Mouse (Mus musculus): Measurements from ENCODE around the gene Gosr2. TPM values are rescaled to one million over a fixed set of nuclear protein-coding genes. Genes with fewer than 3 reads are reported as not detected.
A peak's percentile ranks its signal among the peaks of the same experiment; 100 is the strongest.

Gene Gosr2
- 95.6 and 97.5 TPM in 2 replicates for polyA plus RNA-seq (2015; fragmentation: Nextera tagmentation; extraction: Ambion mirVana)

DNA sequence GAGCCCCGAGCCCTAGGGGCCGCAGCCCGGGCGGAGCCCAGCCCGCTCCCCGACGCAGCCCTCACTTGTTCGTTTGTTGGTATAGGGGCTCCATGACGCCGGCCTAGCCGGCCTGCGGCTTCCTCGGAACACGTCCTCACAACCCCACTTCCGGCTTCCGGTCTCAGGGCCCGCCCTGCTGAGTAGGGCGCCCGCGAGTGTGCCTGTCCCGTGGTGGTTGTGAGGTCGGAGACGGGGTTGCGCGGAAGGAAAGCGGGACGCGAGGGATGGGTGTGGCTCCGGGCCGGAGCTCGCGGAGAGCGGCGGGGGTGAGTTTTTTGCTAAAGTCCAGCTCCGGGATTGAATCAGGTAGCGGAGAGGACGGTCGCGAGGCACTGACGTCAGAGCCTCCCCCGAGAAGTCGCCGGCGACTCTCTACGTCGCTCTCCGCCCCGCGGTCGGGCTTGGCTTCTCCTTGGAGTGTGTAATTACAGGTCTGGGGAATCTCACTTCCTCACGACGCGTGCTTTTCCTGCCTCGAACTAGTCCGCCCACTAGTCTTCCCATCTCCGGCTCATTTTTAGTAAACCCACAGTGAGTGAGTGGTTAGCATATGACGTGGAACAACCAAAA is at the start of gene Gosr2:
Gosr2 (minus strand) TSS at position 334 of the 612 bp plus-strand sequence.
- WGBS: under 1% methylated on average over 57 of the region's 57 CpGs
- ATAC-seq: peak; percentile 98
- Histone ChIP-seq H3K4me2 (ENCODE audit: low read length) (peak within 1 kb of the TSS; percentile 67), H3K27ac (ENCODE audit: low read depth, low read length) (peak within 1 kb of the TSS; percentile 98), H3K36me3 (ENCODE audit: control insufficient read depth, insufficient read depth, low read length) (no peaks in the 10 kb centered on the region), H3K4me1 (ENCODE audit: control insufficient read depth, insufficient read depth, low read depth, low read length) (peaks cover 7% of the 10 kb centered on the region), H3K27me3 (replicated peaks; ENCODE audit: control insufficient read depth, insufficient read depth, low read length) (no peaks in the 10 kb centered on the region), H3K9me3 (ENCODE audit: control insufficient read depth, low read length) (no peaks in the 10 kb centered on the region), H3K9ac (ENCODE audit: low read depth, low read length) (peak within 1 kb of the TSS; percentile 88), H3K4me3 (ENCODE audit: low read length) (peak within 1 kb of the TSS; percentile 81)

DNA sequence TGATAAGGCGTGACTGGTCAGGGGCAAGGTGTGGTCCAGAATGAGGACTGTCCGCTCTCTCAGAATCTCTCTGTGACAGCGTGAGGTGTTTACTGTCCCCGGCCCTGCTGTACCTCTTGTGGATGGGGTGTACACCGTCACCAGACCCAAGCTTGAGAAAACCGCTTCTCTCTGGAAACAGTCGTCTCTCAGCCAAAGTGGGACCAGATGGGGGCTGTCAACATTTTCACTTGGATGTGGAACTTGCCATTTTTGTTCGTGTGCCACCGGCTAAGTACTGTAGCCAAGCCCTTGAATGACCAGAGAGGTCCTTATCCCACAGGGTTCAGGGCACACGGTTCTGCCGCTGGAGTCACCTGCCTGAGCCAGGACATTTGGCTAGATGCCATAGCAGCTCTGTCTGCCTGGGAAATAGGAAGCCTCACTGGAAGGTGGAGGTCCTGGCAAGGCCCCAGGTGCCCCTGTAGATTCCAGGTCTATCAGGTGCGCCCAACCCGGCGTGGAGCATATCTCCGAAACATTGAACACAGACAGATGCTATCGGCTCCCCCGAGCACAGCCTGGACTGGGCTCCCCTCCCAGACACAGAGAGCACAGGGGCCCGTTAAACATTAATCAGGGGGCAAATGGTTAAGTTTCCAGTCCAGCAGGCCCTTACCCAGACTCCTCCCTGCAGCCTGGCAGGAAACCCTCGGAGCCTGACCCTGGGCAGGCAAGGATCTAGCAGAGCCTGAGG is 37.5 kb upstream of the Gosr2 start:
- Histone ChIP-seq H3K4me1 (ENCODE audit: control insufficient read depth, insufficient read depth, low read depth, low read length) (no peaks in the 10 kb centered on the region), H3K27me3 (replicated peaks; ENCODE audit: control insufficient read depth, insufficient read depth, low read length) (no peaks in the 10 kb centered on the region), H3K4me2 (ENCODE audit: low read length) (no peak overlapping the region), H3K4me3 (ENCODE audit: low read length) (no peak overlapping the region), H3K9ac (ENCODE audit: low read depth, low read length) (no peak overlapping the region), H3K36me3 (ENCODE audit: control insufficient read depth, insufficient read depth, low read length) (no peaks in the 10 kb centered on the region), H3K27ac (ENCODE audit: low read depth, low read length) (no peak overlapping the region), H3K9me3 (ENCODE audit: control insufficient read depth, low read length) (no peaks in the 10 kb centered on the region)
- WGBS: 67% methylated on average over 19 of the region's 19 CpGs
- no peak for ATAC-seq

DNA sequence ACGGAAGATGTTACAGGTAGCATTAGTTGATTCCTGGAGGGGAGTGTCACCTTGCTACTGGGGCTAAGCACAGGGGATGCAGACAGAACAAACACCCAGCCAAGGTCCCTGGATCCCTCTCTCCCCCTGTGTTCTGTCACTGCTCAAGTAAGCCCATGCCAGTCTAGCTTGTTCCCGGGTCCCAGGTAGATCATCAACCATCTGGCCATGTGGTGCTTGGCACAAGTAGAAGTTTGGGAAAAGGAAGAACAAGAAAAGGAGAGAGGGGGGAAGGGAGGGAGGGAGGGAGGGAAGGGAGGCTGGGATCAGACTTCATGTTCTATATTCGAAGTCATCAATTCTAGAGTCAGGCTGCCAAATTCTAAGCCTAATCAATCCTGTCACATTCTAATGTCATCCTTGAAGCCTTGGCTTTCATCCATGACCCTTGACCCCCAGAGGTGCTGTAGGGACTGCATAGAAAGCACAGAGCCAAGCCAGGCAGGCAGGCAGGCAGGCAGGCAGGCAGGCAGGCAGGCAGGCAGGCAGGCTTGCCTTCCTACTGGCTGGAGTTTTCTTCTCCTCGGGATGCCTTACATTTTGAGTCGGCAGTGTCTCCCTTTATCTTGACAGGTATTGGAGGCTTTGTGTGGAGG is 36.8 kb upstream of the Gosr2 start:
- H3K9me3 ChIP-seq (ENCODE audit: control insufficient read depth, low read length): no peaks in the 10 kb centered on the region
- no peak for ATAC-seq
- H3K9ac ChIP-seq (ENCODE audit: low read depth, low read length): no peak overlapping the region
- no peak overlapping the region for H3K4me2 ChIP-seq (ENCODE audit: low read length)
- 65% methylated on average over 5 of the region's 5 CpGs for WGBS
- no peaks in the 10 kb centered on the region for H3K27me3 ChIP-seq (replicated peaks; ENCODE audit: control insufficient read depth, insufficient read depth, low read length)
- H3K4me3 ChIP-seq (ENCODE audit: low read length): no peak overlapping the region
- H3K4me1 ChIP-seq (ENCODE audit: control insufficient read depth, insufficient read depth, low read depth, low read length): no peaks in the 10 kb centered on the region
- H3K36me3 ChIP-seq (ENCODE audit: control insufficient read depth, insufficient read depth, low read length): no peaks in the 10 kb centered on the region
- H3K27ac ChIP-seq (ENCODE audit: low read depth, low read length): no peak overlapping the region

DNA sequence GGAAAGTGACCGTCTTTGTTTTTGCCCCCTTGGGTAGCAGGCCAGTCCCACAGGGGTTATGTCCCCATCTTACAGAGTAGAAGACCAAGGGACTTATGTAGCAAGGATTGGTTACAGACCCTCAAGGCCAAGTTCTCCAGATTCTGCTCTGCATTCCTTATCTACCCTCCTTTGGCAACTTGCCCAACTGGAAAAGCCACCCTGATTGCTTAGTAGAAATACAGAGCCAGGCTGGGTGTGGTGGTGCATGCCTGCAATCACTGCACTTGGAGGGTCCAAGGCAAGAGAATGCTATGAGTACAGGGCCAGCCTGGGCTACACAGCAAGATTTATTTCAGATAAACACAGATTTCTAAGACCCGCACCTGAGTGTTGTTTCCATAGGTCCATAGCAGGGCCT is 36.3 kb upstream of the Gosr2 start:
- 100% methylated on average over 2 of the region's 2 CpGs for WGBS
- no peak overlapping the region for H3K9ac ChIP-seq (ENCODE audit: low read depth, low read length)
- H3K4me2 ChIP-seq (ENCODE audit: low read length): no peak overlapping the region
- no peak for ATAC-seq
- no peak overlapping the region for H3K4me3 ChIP-seq (ENCODE audit: low read length)
- H3K36me3 ChIP-seq (ENCODE audit: control insufficient read depth, insufficient read depth, low read length): no peaks in the 10 kb centered on the region
- H3K9me3 ChIP-seq (ENCODE audit: control insufficient read depth, low read length): no peaks in the 10 kb centered on the region
- H3K4me1 ChIP-seq (ENCODE audit: control insufficient read depth, insufficient read depth, low read depth, low read length): no peaks in the 10 kb centered on the region
- no peaks in the 10 kb centered on the region for H3K27me3 ChIP-seq (replicated peaks; ENCODE audit: control insufficient read depth, insufficient read depth, low read length)
- H3K27ac ChIP-seq (ENCODE audit: low read depth, low read length): no peak overlapping the region

DNA sequence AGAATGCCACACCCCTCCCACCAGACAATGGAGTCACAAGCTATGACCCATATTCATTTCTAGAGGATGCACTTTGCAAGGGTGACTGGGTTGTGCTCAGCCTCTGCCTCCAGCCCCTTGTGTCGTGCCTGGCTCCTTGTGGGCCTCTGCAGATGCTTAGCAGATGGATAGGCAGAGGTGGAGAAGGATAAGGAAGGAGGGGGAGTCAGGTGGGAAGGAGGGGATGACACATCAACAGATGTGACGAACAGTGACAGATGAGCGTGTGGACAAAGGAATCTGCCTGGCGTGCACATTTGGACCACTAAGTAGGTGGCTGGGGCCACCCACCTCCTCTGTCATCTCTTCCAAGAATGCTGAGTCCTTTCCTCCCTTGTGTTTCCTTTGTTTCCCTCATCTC is 35.4 kb upstream of the Gosr2 start:
- Histone ChIP-seq H3K36me3 (ENCODE audit: control insufficient read depth, insufficient read depth, low read length) (no peaks in the 10 kb centered on the region), H3K9me3 (ENCODE audit: control insufficient read depth, low read length) (no peaks in the 10 kb centered on the region), H3K4me1 (ENCODE audit: control insufficient read depth, insufficient read depth, low read depth, low read length) (no peaks in the 10 kb centered on the region), H3K9ac (ENCODE audit: low read depth, low read length) (no peak overlapping the region), H3K4me2 (ENCODE audit: low read length) (no peak overlapping the region), H3K4me3 (ENCODE audit: low read length) (no peak overlapping the region), H3K27ac (ENCODE audit: low read depth, low read length) (no peak overlapping the region), H3K27me3 (replicated peaks; ENCODE audit: control insufficient read depth, insufficient read depth, low read length) (no peaks in the 10 kb centered on the region)
- ATAC-seq: no peak
- WGBS: 56% methylated on average over 4 of the region's 4 CpGs

DNA sequence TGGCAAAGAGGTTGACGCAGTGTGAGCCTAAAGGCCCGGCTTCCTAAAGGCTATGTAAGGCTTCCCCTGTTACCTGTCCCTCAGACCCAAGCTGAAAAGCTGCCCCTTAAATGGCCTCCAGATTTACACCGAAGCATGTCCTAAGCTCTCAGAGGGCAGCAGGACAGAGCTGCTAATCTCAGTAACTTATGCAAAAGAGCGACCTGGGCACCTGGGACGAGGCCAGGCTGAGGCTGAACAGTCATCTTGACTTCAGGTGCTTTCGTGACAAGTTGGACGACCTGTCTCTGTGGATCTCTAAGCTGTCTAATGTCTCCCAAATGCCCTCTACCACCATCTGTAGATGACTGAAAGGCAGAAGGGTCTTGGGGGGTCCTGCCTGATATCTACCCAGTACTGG is 34.6 kb upstream of the Gosr2 start:
- no peak for ATAC-seq

DNA sequence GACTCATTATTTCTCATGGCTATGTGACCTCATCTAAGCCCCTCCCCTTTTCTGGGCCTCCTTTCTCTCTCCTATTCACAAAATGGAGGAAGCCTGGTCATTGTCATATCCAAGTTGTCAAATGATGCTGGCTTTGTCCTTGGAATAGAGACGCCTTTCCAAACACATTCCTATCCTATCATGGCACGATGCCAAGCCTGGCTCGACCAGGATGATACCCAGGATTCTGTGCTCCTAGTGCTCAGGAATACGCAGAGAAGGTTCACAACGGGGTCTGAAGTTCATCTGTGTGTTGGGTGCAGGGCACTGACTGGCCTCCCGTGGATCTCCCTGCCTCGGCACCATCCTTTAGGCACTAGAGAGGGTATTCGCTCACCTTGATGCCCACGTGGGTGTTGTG is 33.9 kb upstream of the Gosr2 start:
- no peaks in the 10 kb centered on the region for H3K36me3 ChIP-seq (ENCODE audit: control insufficient read depth, insufficient read depth, low read length)
- H3K27me3 ChIP-seq (replicated peaks; ENCODE audit: control insufficient read depth, insufficient read depth, low read length): no peaks in the 10 kb centered on the region
- ATAC-seq: no peak
- H3K9ac ChIP-seq (ENCODE audit: low read depth, low read length): no peak overlapping the region
- no peaks in the 10 kb centered on the region for H3K9me3 ChIP-seq (ENCODE audit: control insufficient read depth, low read length)
- no peak overlapping the region for H3K4me3 ChIP-seq (ENCODE audit: low read length)
- 79% methylated on average over 9 of the region's 9 CpGs for WGBS
- H3K4me2 ChIP-seq (ENCODE audit: low read length): no peak overlapping the region
- no peak overlapping the region for H3K27ac ChIP-seq (ENCODE audit: low read depth, low read length)
- no peaks in the 10 kb centered on the region for H3K4me1 ChIP-seq (ENCODE audit: control insufficient read depth, insufficient read depth, low read depth, low read length)

More for the DNA sequence above, 34.6 kb upstream of the Gosr2 start:
- Histone ChIP-seq H3K27ac (ENCODE audit: low read depth, low read length) (no peak overlapping the region), H3K9ac (ENCODE audit: low read depth, low read length) (no peak overlapping the region), H3K9me3 (ENCODE audit: control insufficient read depth, low read length) (no peaks in the 10 kb centered on the region), H3K4me1 (ENCODE audit: control insufficient read depth, insufficient read depth, low read depth, low read length) (no peaks in the 10 kb centered on the region), H3K36me3 (ENCODE audit: control insufficient read depth, insufficient read depth, low read length) (no peaks in the 10 kb centered on the region), H3K27me3 (replicated peaks; ENCODE audit: control insufficient read depth, insufficient read depth, low read length) (no peaks in the 10 kb centered on the region), H3K4me2 (ENCODE audit: low read length) (no peak overlapping the region), H3K4me3 (ENCODE audit: low read length) (no peak overlapping the region)
- WGBS: 83% methylated on average over 7 of the region's 7 CpGs

DNA sequence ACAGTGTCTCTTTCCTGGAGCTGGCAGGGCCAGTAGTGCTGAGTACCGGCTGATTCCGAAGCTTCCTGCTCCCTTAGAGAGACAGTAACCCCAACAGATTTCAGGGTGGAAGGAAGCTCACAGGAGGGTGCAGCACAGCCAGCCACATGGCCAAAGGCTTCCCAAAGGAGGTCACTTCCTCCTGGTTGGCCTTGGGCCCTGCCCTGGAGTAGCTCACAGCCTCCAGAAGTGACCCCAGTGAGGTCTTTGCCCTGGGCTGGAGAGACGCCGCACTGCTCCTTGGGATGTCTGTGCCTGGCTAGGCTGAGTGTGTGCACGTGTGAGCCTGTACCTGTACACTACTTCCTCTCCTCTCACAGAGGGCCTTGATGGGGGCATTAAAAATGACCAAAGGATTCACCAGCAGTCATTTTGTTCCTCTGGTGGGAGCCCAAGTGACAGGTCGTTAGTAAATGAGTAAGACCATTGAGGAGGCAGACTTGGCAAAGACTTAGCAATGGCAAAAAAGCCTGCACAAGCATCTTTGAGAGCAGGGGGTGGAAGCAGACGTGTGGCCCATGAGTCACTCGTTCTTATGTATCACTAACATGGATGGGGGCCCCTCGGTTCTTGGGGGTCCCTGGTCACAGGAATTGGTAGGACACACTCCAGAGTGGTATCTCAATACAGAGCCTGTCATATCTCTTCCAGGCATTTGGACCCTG is 31.7 kb upstream of the Gosr2 start:
- no peaks in the 10 kb centered on the region for H3K27me3 ChIP-seq (replicated peaks; ENCODE audit: control insufficient read depth, insufficient read depth, low read length)
- no peaks in the 10 kb centered on the region for H3K4me1 ChIP-seq (ENCODE audit: control insufficient read depth, insufficient read depth, low read depth, low read length)
- H3K4me3 ChIP-seq (ENCODE audit: low read length): no peak overlapping the region
- no peak overlapping the region for H3K4me2 ChIP-seq (ENCODE audit: low read length)
- no peaks in the 10 kb centered on the region for H3K9me3 ChIP-seq (ENCODE audit: control insufficient read depth, low read length)
- no peaks in the 10 kb centered on the region for H3K36me3 ChIP-seq (ENCODE audit: control insufficient read depth, insufficient read depth, low read length)
- no peak for ATAC-seq
- 73% methylated on average over 9 of the region's 9 CpGs for WGBS
- no peak overlapping the region for H3K27ac ChIP-seq (ENCODE audit: low read depth, low read length)
- no peak overlapping the region for H3K9ac ChIP-seq (ENCODE audit: low read depth, low read length)

DNA sequence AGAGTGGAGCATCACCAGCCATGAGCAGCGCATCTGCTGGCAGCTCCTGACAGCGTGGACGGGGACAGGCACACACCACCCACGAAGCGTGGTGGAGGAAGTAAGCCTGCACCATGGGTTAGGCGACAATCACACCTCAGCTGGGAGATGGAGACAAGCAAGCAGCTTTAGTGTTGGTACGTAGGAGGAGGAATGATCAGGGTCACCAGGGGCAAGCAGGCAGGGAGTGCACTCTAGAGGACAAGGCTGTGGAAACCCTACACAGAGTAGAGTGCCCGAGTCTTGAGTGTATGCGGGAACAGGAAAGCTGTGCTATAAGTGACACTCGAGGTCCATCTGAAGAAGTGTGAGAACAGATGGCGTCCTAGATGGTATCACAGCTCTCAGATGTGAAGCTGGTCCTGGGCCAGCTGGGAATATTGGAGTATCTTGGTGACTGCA is 26.7 kb upstream of the Gosr2 start:
- H3K4me2 ChIP-seq (ENCODE audit: low read length): no peak overlapping the region
- H3K27ac ChIP-seq (ENCODE audit: low read depth, low read length): no peak overlapping the region
- no peaks in the 10 kb centered on the region for H3K9me3 ChIP-seq (ENCODE audit: control insufficient read depth, low read length)
- H3K4me3 ChIP-seq (ENCODE audit: low read length): no peak overlapping the region
- no peaks in the 10 kb centered on the region for H3K36me3 ChIP-seq (ENCODE audit: control insufficient read depth, insufficient read depth, low read length)
- 81% methylated on average over 11 of the region's 11 CpGs for WGBS
- H3K4me1 ChIP-seq (ENCODE audit: control insufficient read depth, insufficient read depth, low read depth, low read length): peaks cover 8% of the 10 kb centered on the region
- ATAC-seq: no peak
- no peak overlapping the region for H3K9ac ChIP-seq (ENCODE audit: low read depth, low read length)
- H3K27me3 ChIP-seq (replicated peaks; ENCODE audit: control insufficient read depth, insufficient read depth, low read length): no peaks in the 10 kb centered on the region
